Mouse (Mus musculus): ENCODE results near the gene Atad1. TPM values are rescaled to one million over a fixed set of nuclear protein-coding genes. Genes with fewer than 3 reads are reported as not detected.

The Atad1 gene
- polyA plus RNA-seq, 1 experiment from 2014 or later: 41.2 TPM

DNA sequence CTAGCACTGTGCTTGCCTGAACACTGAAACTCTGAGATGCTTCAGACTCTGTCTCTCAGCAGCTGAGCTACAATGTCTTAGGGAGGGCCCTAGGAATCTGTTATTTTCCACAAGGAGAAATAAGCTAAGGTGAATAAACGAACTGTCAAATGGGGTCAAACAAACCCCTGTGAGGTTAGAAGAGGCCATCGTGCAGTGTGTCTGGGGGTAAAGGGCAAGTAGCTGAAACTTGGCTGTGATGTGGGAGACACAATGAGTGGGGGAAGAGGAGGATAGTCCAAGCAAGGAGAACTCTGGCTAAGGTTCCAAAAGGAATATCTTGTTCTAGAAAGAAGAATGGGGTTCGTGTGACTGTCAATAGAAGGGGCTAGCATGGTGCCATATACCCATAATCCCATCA lies 117.4 kb downstream of the Atad1 start:
- H3K4me3 ChIP-seq (ENCODE audit: low read depth, low read length): no peak overlapping the region
- H3K4me1 ChIP-seq (ENCODE audit: insufficient read depth, low read depth, low read length): no peaks in the 10 kb centered on the region
- H3K27me3 ChIP-seq (replicated peaks; ENCODE audit: insufficient read depth, low read length): no peaks in the 10 kb centered on the region
- H3K9me3 ChIP-seq (ENCODE audit: low read length): no peaks in the 10 kb centered on the region
- TF ChIP-seq EP300 (IDR thresholded peaks at IDR 0.05): no peak
- no peak for TF ChIP-seq CTCF (IDR thresholded peaks at IDR 0.05)
- no peak overlapping the region for H3K27ac ChIP-seq (ENCODE audit: low read length)
- 38% methylated on average over 3 of the region's 3 CpGs for WGBS
- H3K4me2 ChIP-seq (replicated peaks; ENCODE audit: low read depth, low read length): no peak overlapping the region
- ATAC-seq (no peak), DNase-seq (ENCODE audit: low spot score) (no peak)
- H3K9ac ChIP-seq (replicated peaks; ENCODE audit: low read depth): no peak overlapping the region
- H3K36me3 ChIP-seq (ENCODE audit: insufficient read depth, low read length): no peaks in the 10 kb centered on the region

Other genes starting within 250 kb of the Atad1 start
- gene Papss2, start 144.0 kb downstream of the Atad1 start, polyA plus RNA-seq (2015; fragmentation: Nextera tagmentation; extraction: Ambion mirVana): 2.9 and 3.9 TPM in 2 replicates
- 10.8 and 12.3 TPM in 2 replicates for gene Pten, start 17.7 kb upstream of the Atad1 start, polyA plus RNA-seq (2015; fragmentation: Nextera tagmentation; extraction: Ambion mirVana)

Data from lung, postnatal 0 days (tissue).